Mouse (Mus musculus): Measurements from ENCODE around the gene BC034090. TPM values are rescaled to one million over a fixed set of nuclear protein-coding genes. Genes with fewer than 3 reads are reported as not detected.

The BC034090 gene
- polyA plus RNA-seq, 1 experiment: 11.1 TPM

GRCm38 (mm10) chr1:155239169-155239568 is 5.1 kb downstream of the BC034090 start:
- Histone ChIP-seq H3K27me3 (ENCODE audit: control insufficient read depth, insufficient read depth, insufficient read length) (no peaks in the 10 kb centered on the region), H3ac (ENCODE audit: control insufficient read depth, insufficient read length) (no peak overlapping the region), H3K4me2 (ENCODE audit: low read depth) (peak overlapping the region; percentile 40), H3K4me3 (no peak overlapping the region), H3K36me3 (ENCODE audit: control insufficient read depth, insufficient read depth) (no peaks in the 10 kb centered on the region), H3K79me2 (ENCODE audit: control insufficient read depth, insufficient read depth) (no peaks in the 10 kb centered on the region)
- no peak for TF ChIP-seq POLR2A (IDR thresholded peaks at IDR 0.05; ENCODE audit: insufficient read length, low read depth)
- peak in 1 of 3 experiments; percentile 11 for TF ChIP-seq MYOD1 (IDR thresholded peaks at IDR 0.05; ENCODE audit: control insufficient read depth in 1 of 3, insufficient read length in 2 of 3, low read depth in 2 of 3)

DNA sequence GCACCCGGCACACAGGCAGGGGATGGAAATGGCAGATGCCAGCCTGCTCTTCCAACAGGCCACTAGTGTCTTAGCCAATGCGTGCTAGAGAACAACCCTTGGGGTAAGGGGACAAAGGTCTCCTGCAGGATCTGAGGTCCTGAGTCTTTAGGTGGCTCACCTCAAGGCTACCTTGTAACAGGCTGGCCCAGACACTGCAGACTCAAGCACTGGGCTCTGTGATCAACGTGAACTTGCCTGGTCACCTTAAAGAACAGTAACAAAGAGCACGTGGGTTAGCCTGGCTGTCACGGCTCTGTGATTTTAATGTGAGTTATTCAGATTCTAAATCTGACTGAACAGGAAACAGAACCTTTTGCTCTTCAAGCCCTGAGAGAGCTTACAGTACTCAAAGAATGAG is 6.1 kb downstream of the BC034090 start:
- Histone ChIP-seq H3K36me3 (ENCODE audit: control insufficient read depth, insufficient read depth) (no peaks in the 10 kb centered on the region), H3K27me3 (ENCODE audit: control insufficient read depth, insufficient read depth, insufficient read length) (no peaks in the 10 kb centered on the region), H3ac (ENCODE audit: control insufficient read depth, insufficient read length) (no peak overlapping the region), H3K79me2 (ENCODE audit: control insufficient read depth, insufficient read depth) (no peaks in the 10 kb centered on the region), H3K4me3 (no peak overlapping the region), H3K4me2 (ENCODE audit: low read depth) (no peak overlapping the region)
- TF ChIP-seq MAX (IDR thresholded peaks at IDR 0.05; ENCODE audit: low read depth) (no peak), E2F4 (IDR thresholded peaks at IDR 0.05; ENCODE audit: insufficient read depth) (no peak), POLR2AphosphoS2 (IDR thresholded peaks at IDR 0.05; ENCODE audit: insufficient read length, low read depth) (no peak), TCF12 (IDR thresholded peaks at IDR 0.05; ENCODE audit: insufficient read depth, poor library complexity, severe bottlenecking) (no peak), POLR2A (IDR thresholded peaks at IDR 0.05; ENCODE audit: insufficient read length, low read depth) (no peak), MYOD1 (IDR thresholded peaks at IDR 0.05; ENCODE audit: control insufficient read depth in 1 of 3, insufficient read length in 2 of 3, low read depth in 2 of 3) (no peak), USF1 (IDR thresholded peaks at IDR 0.05; ENCODE audit: low read depth) (no peak), TCF3 (IDR thresholded peaks at IDR 0.05; ENCODE audit: insufficient read length, low read depth) (no peak), REST (IDR thresholded peaks at IDR 0.05; ENCODE audit: insufficient read depth, insufficient read length) (no peak), SRF (IDR thresholded peaks at IDR 0.05; ENCODE audit: control insufficient read depth, insufficient read length, low read depth) (no peak), MYOG (IDR thresholded peaks at IDR 0.05; ENCODE audit: control insufficient read depth in 1 of 3, insufficient read depth in 1 of 3, insufficient read length in 2 of 3, low read depth in 2 of 3) (no peak), CEBPB (IDR thresholded peaks at IDR 0.05; ENCODE audit: insufficient read depth, poor library complexity, severe bottlenecking) (no peak)

DNA sequence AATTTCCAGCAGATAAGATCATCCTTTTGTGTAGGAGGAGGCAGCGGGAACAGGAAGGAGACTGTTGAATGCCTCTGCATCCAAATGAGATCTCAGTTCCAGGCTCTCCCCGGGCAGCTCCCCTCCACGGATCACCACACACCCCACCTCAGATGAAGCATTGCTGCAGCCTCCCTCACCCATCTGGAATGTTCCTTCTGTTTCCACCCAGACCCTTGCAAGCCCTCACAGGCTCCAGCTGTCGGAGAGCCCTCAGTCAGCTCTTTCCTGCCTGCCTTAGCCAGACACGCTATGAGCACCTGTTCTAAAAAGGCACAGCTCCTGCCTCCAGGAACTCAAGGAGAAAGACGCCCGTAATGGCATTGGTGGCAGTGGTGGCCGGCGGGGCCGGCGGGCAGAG is 6.9 kb downstream of the BC034090 start:
- H3K36me3 ChIP-seq (ENCODE audit: control insufficient read depth, insufficient read depth): no peaks in the 10 kb centered on the region

GRCm38 (mm10) chr1:155236306-155237024 is 7.8 kb downstream of the BC034090 start:
- Histone ChIP-seq H3K27me3 (ENCODE audit: control insufficient read depth, insufficient read depth, insufficient read length) (no peaks in the 10 kb centered on the region), H3K4me3 (no peak overlapping the region), H3K79me2 (ENCODE audit: control insufficient read depth, insufficient read depth) (no peaks in the 10 kb centered on the region), H3K4me2 (ENCODE audit: low read depth) (peak overlapping the region; percentile 27), H3ac (ENCODE audit: control insufficient read depth, insufficient read length) (no peak overlapping the region), H3K36me3 (ENCODE audit: control insufficient read depth, insufficient read depth) (no peaks in the 10 kb centered on the region)
- TF ChIP-seq TCF3 (IDR thresholded peaks at IDR 0.05; ENCODE audit: insufficient read length, low read depth) (peak; percentile 48), MYOG (IDR thresholded peaks at IDR 0.05; ENCODE audit: control insufficient read depth in 1 of 3, insufficient read depth in 1 of 3, insufficient read length in 2 of 3, low read depth in 2 of 3) (peak; percentile 22 to 89 (median 61)), TCF12 (IDR thresholded peaks at IDR 0.05; ENCODE audit: insufficient read depth, poor library complexity, severe bottlenecking) (peak; percentile 13), MYOD1 (IDR thresholded peaks at IDR 0.05; ENCODE audit: control insufficient read depth in 1 of 3, insufficient read length in 2 of 3, low read depth in 2 of 3) (peak in 2 of 3 experiments; percentile 56 to 85), USF1 (IDR thresholded peaks at IDR 0.05; ENCODE audit: low read depth) (no peak)

More for the DNA sequence above, 6.9 kb downstream of the BC034090 start:
- H3K4me2 ChIP-seq (ENCODE audit: low read depth): peak overlapping the region; percentile 27
- H3K27me3 ChIP-seq (ENCODE audit: control insufficient read depth, insufficient read depth, insufficient read length): no peaks in the 10 kb centered on the region
- no peak overlapping the region for H3ac ChIP-seq (ENCODE audit: control insufficient read depth, insufficient read length)
- no peaks in the 10 kb centered on the region for H3K79me2 ChIP-seq (ENCODE audit: control insufficient read depth, insufficient read depth)
- TF ChIP-seq SRF (IDR thresholded peaks at IDR 0.05; ENCODE audit: control insufficient read depth, insufficient read length, low read depth): no peak
- TF ChIP-seq MYOD1 (IDR thresholded peaks at IDR 0.05; ENCODE audit: control insufficient read depth in 1 of 3, insufficient read length in 2 of 3, low read depth in 2 of 3): peak in 2 of 3 experiments; percentile 59 to 61
- TF ChIP-seq MYOG (IDR thresholded peaks at IDR 0.05; ENCODE audit: control insufficient read depth in 1 of 3, insufficient read depth in 1 of 3, insufficient read length in 2 of 3, low read depth in 2 of 3): peak in 1 of 3 experiments; percentile 86
- no peak overlapping the region for H3K4me3 ChIP-seq

DNA sequence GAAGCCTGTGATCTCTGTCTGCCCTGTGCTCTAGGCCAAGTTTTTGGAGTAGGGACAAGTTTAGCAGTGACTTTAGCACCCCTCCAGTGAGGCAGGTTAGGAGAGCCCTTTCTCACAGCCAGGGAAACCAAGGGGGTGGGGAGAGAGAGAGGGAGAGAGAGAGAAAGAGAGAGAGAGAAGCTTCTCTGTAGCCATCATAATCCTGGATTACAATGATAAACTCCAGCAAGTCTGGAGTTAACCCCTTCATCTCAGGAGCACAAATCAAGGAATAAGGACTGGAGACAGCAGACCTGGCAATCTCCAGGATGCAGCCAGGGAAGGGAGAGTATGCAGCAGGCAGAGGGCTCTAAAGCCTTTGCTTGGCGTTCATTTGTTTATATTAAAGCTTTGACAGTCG is 8.6 kb downstream of the BC034090 start:
- Histone ChIP-seq H3K4me2 (ENCODE audit: low read depth) (no peak overlapping the region), H3K36me3 (ENCODE audit: control insufficient read depth, insufficient read depth) (no peaks in the 10 kb centered on the region)

More for the DNA sequence above, 8.6 kb downstream of the BC034090 start:
- Histone ChIP-seq H3K27me3 (ENCODE audit: control insufficient read depth, insufficient read depth, insufficient read length) (no peaks in the 10 kb centered on the region), H3K79me2 (ENCODE audit: control insufficient read depth, insufficient read depth) (no peaks in the 10 kb centered on the region), H3K4me3 (no peak overlapping the region), H3ac (ENCODE audit: control insufficient read depth, insufficient read length) (no peak overlapping the region)
- TF ChIP-seq MYOD1 (IDR thresholded peaks at IDR 0.05; ENCODE audit: control insufficient read depth in 1 of 3, insufficient read length in 2 of 3, low read depth in 2 of 3) (no peak), TCF12 (IDR thresholded peaks at IDR 0.05; ENCODE audit: insufficient read depth, poor library complexity, severe bottlenecking) (no peak), CEBPB (IDR thresholded peaks at IDR 0.05; ENCODE audit: insufficient read depth, poor library complexity, severe bottlenecking) (no peak), E2F4 (IDR thresholded peaks at IDR 0.05; ENCODE audit: insufficient read depth) (no peak), USF1 (IDR thresholded peaks at IDR 0.05; ENCODE audit: low read depth) (no peak), TCF3 (IDR thresholded peaks at IDR 0.05; ENCODE audit: insufficient read length, low read depth) (no peak), MAX (IDR thresholded peaks at IDR 0.05; ENCODE audit: low read depth) (no peak), MYOG (IDR thresholded peaks at IDR 0.05; ENCODE audit: control insufficient read depth in 1 of 3, insufficient read depth in 1 of 3, insufficient read length in 2 of 3, low read depth in 2 of 3) (no peak), REST (IDR thresholded peaks at IDR 0.05; ENCODE audit: insufficient read depth, insufficient read length) (no peak), POLR2AphosphoS2 (IDR thresholded peaks at IDR 0.05; ENCODE audit: insufficient read length, low read depth) (no peak), SRF (IDR thresholded peaks at IDR 0.05; ENCODE audit: control insufficient read depth, insufficient read length, low read depth) (no peak), POLR2A (IDR thresholded peaks at IDR 0.05; ENCODE audit: insufficient read length, low read depth) (no peak)
